Mouse (Mus musculus) erythroblast, embryonic 14.5 days (primary cell): ENCODE measurements around the gene Ablim2. TPM values are rescaled to one million over a fixed set of nuclear protein-coding genes. Genes with fewer than 3 reads are reported as not detected.

Source experiments
- H3K27me3 ChIP-seq: 2 replicates; pipeline ENCODE4 v1.6.1; 2012; ENCODE audit warnings: inconsistent platforms; ENCODE audit not compliant: control insufficient read depth
- H3K36me3 ChIP-seq: 2 replicates; pipeline ENCODE4 v1.6.1; 2012; ENCODE audit warnings: mild to moderate bottlenecking, inconsistent platforms; ENCODE audit not compliant: control insufficient read depth
- H3K4me1 ChIP-seq: 2 replicates; pipeline ENCODE4 v1.6.1; 2012; ENCODE audit warnings: inconsistent platforms; ENCODE audit not compliant: control insufficient read depth
- H3K4me3 ChIP-seq: replicated peaks from 2 replicates; pipeline ENCODE3; 2012; ENCODE audit warnings: moderate library complexity, mild to moderate bottlenecking, inconsistent platforms
- H3K9me3 ChIP-seq: 2 replicates; pipeline ENCODE4 v1.6.1; 2012; ENCODE audit warnings: low read length, inconsistent platforms, mixed read lengths; ENCODE audit not compliant: control insufficient read depth
- GATA1 ChIP-seq: IDR thresholded peaks from 2 replicates; pipeline ENCODE4 v1.6.1; 2012; ENCODE audit warnings: low read length, inconsistent platforms, mixed read lengths
- TAL1 ChIP-seq: IDR thresholded peaks from 3 replicates; pipeline ENCODE4 v1.6.1; 2012; ENCODE audit warnings: low read length, inconsistent platforms, mixed read lengths
- polyA plus RNA-seq: library from polyadenylated mRNA; stranded (reverse); fragments of >175 nt; gene quantifications from 2 replicates; pipeline ENCODE4 v1.2.3, GENCODE M21; 2012

Ablim2 gene
- polyA plus RNA-seq, 1 experiment: not detected

DNA sequence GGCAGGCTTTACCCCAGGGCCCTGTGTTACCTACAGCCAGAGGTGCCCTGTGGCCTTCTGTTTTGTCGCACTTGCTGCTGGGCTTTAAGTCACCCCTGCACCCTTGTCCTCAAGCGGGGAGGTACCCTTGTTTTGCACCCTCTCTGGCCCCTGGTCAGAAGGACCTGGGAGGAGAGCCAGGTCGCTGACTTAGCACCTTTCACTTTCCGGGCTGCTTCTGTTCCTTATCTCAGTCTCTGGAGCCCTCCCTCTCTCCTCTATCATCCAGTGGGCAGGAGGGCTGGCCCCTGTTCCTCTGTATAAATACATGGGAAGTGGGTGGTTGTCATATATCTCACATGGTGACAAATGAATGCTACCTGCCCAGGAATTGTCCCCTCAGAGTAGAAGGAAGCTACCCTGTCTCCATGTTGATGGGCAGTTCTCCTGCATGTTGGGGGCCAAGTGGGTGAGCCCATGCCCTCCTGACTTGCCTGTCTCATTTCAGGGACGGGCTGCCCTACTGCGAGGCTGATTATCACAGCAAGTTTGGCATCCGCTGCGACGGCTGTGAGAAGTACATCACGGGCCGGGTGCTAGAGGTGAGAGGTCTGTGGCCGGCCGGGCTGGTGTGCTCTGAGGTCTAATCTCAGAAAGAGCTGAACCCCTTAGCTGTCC lies 54.1 kb downstream of the Ablim2 start:
- no peaks in the 10 kb centered on the region for H3K9me3 ChIP-seq
- no peaks in the 10 kb centered on the region for H3K27me3 ChIP-seq
- no peaks in the 10 kb centered on the region for H3K4me1 ChIP-seq
- no peak for TF ChIP-seq TAL1
- no peak for TF ChIP-seq GATA1
- H3K4me3 ChIP-seq: no peak overlapping the region
- no peaks in the 10 kb centered on the region for H3K36me3 ChIP-seq

DNA sequence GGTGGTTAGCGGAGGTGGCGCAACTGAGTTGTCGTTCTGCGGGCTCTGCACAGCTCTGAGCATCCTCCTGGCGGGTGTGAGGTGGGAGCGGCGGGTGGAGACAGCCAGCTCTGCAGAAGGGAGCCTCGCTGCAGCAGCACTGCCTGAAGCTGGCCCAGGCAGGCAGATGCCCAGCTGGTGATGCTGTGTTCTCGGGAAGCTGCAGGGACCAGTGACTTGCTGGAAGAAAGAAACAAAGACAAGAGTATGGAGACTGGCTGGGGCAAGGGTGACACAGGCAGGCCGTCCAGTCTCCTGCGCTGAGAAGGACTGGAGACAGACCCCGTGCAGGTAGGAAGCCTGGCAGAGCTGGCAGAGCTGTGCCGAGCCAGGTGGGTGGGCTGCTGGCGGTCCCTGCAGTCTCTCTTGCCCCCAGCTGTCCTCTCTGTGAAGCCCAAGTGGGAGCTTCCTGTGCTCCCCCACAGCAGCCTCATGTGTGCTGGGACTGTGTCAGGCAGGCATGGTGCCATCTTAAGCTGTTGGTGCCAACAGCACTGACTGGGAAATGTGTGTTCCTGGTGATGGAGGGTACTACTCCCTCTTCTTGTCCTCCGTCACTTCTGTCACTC lies 56.8 kb downstream of the Ablim2 start:
- no peaks in the 10 kb centered on the region for H3K36me3 ChIP-seq
- no peaks in the 10 kb centered on the region for H3K27me3 ChIP-seq
- H3K4me1 ChIP-seq: no peaks in the 10 kb centered on the region
- H3K9me3 ChIP-seq: no peaks in the 10 kb centered on the region
- no peak for TF ChIP-seq TAL1
- no peak for TF ChIP-seq GATA1
- no peak overlapping the region for H3K4me3 ChIP-seq

- no peaks in the 10 kb centered on the region for H3K27me3 ChIP-seq
- H3K36me3 ChIP-seq: no peaks in the 10 kb centered on the region
- no peaks in the 10 kb centered on the region for H3K4me1 ChIP-seq
- no peak overlapping the region for H3K4me3 ChIP-seq
- no peak for TF ChIP-seq GATA1
- TF ChIP-seq TAL1: no peak
- H3K9me3 ChIP-seq: no peaks in the 10 kb centered on the region
Measured at GRCm38 (mm10) chr5:35815051-35815450, 57.4 kb downstream of the Ablim2 start.

- TF ChIP-seq TAL1 (no peak), GATA1 (no peak)
- Histone ChIP-seq H3K9me3 (no peaks in the 10 kb centered on the region), H3K4me3 (no peak overlapping the region), H3K4me1 (no peaks in the 10 kb centered on the region), H3K36me3 (no peaks in the 10 kb centered on the region), H3K27me3 (no peaks in the 10 kb centered on the region)
Measured at GRCm38 (mm10) chr5:35817266-35817665, 59.6 kb downstream of the Ablim2 start.

GRCm38 (mm10) chr5:35817882-35818281 lies 60.2 kb downstream of the Ablim2 start:
- TF ChIP-seq GATA1 (no peak), TAL1 (no peak)
- no peak overlapping the region for H3K4me3 ChIP-seq
- no peaks in the 10 kb centered on the region for H3K9me3 ChIP-seq
- H3K36me3 ChIP-seq: no peaks in the 10 kb centered on the region
- H3K4me1 ChIP-seq: no peaks in the 10 kb centered on the region
- H3K27me3 ChIP-seq: no peaks in the 10 kb centered on the region

DNA sequence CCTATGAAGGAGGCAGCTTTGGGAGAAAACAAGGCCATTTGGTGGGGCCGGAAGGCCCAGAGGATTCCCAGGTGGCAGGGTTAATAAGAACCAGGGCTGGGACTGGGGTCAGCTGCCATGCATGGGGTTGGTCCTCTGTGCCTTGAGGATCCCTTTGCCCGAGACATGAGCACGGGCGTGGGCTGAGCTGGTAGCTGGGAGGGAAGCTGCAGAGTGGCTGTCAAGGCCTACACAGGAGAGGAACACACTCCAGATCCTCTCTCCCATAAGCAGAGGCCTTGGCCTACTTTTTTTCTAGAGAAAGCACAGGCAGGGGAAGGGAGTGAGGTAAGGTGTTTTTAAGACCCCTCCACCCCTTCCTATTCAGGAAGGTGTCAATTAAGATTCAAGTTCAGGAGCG lies 65.0 kb downstream of the Ablim2 start:
- no peak for TF ChIP-seq GATA1
- TF ChIP-seq TAL1: no peak
- Histone ChIP-seq H3K4me1 (no peaks in the 10 kb centered on the region), H3K9me3 (no peaks in the 10 kb centered on the region), H3K36me3 (no peaks in the 10 kb centered on the region), H3K27me3 (no peaks in the 10 kb centered on the region), H3K4me3 (no peak overlapping the region)

GRCm38 (mm10) chr5:35826465-35826864 lies 68.8 kb downstream of the Ablim2 start:
- H3K27me3 ChIP-seq: no peaks in the 10 kb centered on the region

DNA sequence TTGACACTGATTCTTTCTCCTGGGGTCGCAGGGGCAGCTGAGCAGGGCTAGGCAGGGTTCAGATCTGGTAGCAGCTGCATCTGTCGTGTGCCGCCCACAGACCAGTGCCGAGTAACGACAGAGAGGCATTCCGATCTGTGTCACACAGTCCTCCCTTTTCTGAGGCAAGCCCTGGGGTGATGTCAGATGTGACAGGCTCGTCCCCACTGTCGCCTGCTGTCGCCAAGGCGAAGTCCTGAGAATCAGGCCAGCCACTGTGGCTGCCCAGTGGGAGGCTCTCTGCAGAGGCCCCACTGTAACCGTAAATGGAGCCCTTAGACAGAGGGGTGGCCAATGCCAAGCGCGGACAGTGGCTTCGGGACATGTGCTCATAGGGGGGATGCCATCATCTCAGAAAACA lies 69.4 kb downstream of the Ablim2 start:
- Histone ChIP-seq H3K27me3 (no peaks in the 10 kb centered on the region), H3K9me3 (no peaks in the 10 kb centered on the region), H3K4me3 (no peak overlapping the region), H3K36me3 (no peaks in the 10 kb centered on the region), H3K4me1 (no peaks in the 10 kb centered on the region)
- no peak for TF ChIP-seq TAL1
- TF ChIP-seq GATA1: no peak

More at GRCm38 (mm10) chr5:35826465-35826864, 68.8 kb downstream of the Ablim2 start:
- H3K36me3 ChIP-seq: no peaks in the 10 kb centered on the region
- no peak overlapping the region for H3K4me3 ChIP-seq
- no peaks in the 10 kb centered on the region for H3K4me1 ChIP-seq
- no peak for TF ChIP-seq TAL1
- TF ChIP-seq GATA1: no peak
- no peaks in the 10 kb centered on the region for H3K9me3 ChIP-seq

DNA sequence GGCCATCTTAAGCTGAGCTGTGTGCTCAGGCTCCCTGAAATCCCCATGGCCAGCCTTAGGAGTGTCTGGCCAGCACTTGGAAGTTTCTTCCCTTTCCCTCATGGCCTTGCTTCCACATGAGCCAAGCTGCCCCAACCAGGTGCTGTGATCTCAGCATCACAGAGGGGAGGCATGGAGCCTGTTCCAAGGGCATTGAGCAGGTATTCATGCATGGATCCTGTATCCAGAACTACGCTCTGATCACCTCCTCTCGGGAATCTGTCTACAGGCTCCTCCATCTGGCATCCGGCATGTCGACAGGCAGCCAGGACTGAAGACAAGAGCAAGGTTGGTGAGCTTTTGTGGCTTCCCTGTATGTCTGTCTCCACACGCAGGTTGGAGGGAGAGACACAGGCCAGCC lies 70.2 kb downstream of the Ablim2 start:
- TF ChIP-seq TAL1: no peak
- no peak for TF ChIP-seq GATA1
- Histone ChIP-seq H3K4me3 (no peak overlapping the region), H3K27me3 (no peaks in the 10 kb centered on the region), H3K36me3 (no peaks in the 10 kb centered on the region), H3K9me3 (no peaks in the 10 kb centered on the region), H3K4me1 (no peaks in the 10 kb centered on the region)
